Mouse (Mus musculus): ENCODE data around the gene Hpn. TPM values are rescaled to one million over a fixed set of nuclear protein-coding genes. Genes with fewer than 3 reads are reported as not detected.

Hpn gene
- 10 to 100 TPM; 14.0 to 15.9 TPM for total RNA-seq (2021)
- long read RNA-seq, experiment 1, transcript Hpn-202 (14 exons, 1,830 nt) = major isoform, 7 of 28 reads
- long read RNA-seq, experiment 1, partial matches to known transcripts = 9 of 28 reads
- long read RNA-seq, experiment 1, other reads (novel, unspliced or antisense) = 10 of 28 reads
- long read RNA-seq, experiment 2, partial matches to known transcripts = 12 of 24 reads
- long read RNA-seq, experiment 2, other reads (novel, unspliced or antisense) = 8 of 24 reads

DNA sequence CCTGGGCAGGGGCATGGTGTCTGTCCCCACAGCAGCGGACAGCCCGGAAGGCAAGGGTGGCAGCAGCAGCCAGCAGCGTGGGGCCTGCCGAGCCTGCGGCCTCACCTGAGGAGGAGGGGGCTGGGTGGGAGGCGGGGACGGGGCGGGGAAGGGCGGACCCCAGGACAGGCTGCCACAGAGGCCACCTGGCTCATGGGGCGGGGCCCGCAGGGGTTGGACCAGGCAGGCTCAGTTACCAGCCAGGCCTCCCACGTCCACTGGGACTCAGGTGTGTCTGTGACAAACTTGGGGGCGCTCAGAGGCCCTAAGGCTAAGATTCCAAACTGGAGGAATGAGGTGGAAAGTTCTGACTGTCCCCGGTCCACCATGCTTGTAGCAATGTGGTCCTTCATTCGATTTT lies at the start of gene Hpn:
TSS of gene Hpn (minus strand) at position 109 of the 400 bp plus-strand sequence.
- H3K27ac ChIP-seq = peak within 1 kb of the TSS; percentile 93
- peak; percentile 61 for DNase-seq

DNA sequence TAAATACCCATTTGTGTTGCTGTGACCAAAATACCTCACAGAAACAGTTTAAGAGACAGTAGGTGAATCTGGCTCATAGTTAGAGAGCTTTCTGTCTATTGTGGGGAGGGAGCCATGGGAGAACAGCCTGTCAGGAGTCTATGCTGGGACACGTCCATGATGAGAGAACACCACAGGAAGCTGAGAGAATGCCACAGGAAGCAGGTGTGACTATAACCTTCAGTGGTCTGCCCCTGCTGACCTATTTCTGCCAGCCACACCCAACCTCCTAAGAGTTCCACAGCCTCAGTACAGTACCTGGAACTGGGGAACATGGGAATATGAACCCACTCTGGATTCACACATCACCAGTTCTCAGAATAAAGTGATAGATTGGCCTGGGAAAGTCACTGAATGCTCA lies 49.7 kb upstream of the Hpn start:
- DNase-seq = no peak
- Histone ChIP-seq H3K4me3 (no peak overlapping the region), H3K27ac (no peak overlapping the region)
- TF ChIP-seq CTCF (IDR thresholded peaks at IDR 0.05) = no peak
- intact Hi-C loops (cut with DNase I) = no loop called here

More for the DNA sequence above, at the start of gene Hpn:
- TF ChIP-seq CTCF (IDR thresholded peaks at IDR 0.05) = no peak
- intact Hi-C loops (cut with DNase I) = no loop called here
- peak within 1 kb of the TSS; percentile 46 for H3K4me3 ChIP-seq

DNA sequence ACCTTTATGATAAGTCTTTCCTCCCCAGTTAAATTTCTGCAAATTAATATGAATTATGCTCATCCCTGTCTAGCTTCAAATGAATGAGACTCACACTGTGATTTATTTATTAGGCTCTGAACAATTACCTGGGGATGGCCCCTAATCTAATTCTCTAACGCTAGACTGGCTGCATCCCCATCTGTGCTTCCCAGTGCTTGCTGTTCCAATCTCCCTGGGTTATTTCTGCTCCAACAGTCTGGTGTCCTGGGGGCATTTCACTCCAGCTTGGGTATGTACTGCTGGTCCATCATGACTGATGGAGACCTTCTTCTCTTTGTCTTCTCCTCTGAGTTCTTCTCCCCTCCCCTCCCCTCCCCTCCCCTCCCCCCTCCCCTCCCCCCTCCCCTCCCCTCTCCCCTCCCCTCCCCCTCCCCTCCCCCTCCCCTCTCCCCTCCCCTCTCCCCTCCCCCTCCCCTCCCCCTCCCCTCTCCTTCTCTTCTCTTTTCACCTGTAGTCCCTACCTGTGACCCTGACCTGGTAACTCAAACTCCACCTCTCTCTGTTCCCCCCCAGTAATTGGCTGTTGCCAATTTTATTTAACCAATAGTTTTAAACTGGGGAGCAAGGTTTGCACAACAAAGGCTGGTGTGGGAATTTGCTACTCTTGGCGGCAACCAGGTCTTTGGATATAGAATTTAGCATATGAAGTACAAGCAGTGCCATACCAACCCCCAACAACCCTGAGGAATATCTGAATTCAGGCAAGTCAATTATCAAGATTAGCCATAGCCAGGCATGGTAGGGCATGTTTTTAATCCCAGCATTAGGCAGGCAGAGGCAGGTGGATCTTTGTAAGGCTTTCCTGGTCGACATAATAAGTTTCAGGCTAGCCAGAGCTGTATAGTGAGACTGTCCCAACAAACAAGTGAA lies 48.8 kb upstream of the Hpn start:
- intact Hi-C loops (cut with DNase I) = no loop called here
- DNase-seq = no peak
- Histone ChIP-seq H3K27ac (no peak overlapping the region), H3K4me3 (no peak overlapping the region)
- no peak for TF ChIP-seq CTCF (IDR thresholded peaks at IDR 0.05)

DNA sequence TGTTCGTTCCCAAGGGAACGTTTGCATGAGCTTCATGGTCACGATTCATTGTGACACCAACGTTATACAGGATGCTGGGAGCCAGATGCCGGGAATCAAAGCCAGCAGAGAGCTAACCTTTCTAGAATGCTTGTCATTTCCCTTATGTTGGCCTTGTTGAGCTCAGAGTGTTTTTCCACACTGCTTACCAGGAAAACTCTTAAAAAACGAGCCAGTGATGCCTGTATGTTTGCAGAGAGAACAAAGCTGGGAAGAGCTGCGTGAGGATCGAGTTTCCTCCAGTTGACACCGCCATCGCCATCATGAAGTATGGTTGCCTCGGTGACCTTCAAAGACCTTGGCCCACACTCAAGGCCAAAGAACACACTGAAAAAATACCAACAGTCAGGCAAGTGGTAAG lies 47.2 kb upstream of the Hpn start:
- TF ChIP-seq CTCF (IDR thresholded peaks at IDR 0.05) = no peak
- DNase-seq = no peak
- intact Hi-C loops (cut with DNase I) = no loop called here
- H3K4me3 ChIP-seq = no peak overlapping the region
- 0 out of 2 replicates have a peak overlapping the region, but pooled peaks have one; percentile 17 for H3K27ac ChIP-seq

DNA sequence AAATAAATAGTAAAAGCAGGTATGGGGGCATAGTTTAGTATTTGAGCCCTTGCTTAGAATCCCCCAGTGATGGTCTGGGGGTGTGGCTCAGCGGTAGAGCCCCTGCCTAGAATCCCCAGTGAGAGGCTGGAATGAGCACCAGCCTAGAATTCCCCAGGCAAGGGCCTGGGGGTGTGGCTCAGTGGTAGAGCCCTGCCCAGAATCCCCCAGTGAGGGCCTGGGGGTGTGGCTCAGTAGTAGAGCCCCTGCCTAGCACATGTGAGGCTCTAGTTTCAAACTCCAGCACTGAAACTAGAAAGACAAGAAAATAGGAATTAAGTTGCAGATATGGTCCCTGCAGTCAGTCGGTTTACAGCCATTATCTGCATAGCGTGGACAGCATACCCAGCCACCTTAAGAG lies 46.7 kb upstream of the Hpn start:
- TF ChIP-seq CTCF (IDR thresholded peaks at IDR 0.05) = no peak
- intact Hi-C loops (cut with DNase I) = no loop called here
- Histone ChIP-seq H3K4me3 (no peak overlapping the region), H3K27ac (peak overlapping the region; percentile 17; the same call in 1 of the 2 replicates)
- DNase-seq = no peak

DNA sequence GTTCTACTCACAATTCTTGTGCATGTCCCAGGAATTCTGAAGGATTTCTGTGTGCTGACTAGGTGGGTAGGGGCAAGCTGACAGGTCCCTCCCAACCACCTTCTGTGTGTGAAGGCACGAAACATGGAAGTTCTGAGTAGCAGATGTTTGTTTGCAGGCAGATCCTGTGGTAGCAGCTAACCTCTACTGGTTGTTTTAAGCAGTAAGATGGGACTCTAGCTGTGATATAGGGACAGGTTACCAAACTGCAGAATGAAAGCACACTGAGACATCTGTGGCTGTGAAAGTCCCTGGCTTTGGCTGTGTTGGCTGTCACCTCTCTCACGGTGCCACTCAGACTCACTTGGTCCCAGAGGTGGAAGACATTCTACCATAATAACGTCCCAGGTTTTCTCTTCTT lies 46.2 kb upstream of the Hpn start:
- intact Hi-C loops (cut with DNase I) = no loop called here
- Histone ChIP-seq H3K27ac (no peak overlapping the region), H3K4me3 (no peak overlapping the region)
- TF ChIP-seq CTCF (IDR thresholded peaks at IDR 0.05) = no peak
- no peak for DNase-seq

DNA sequence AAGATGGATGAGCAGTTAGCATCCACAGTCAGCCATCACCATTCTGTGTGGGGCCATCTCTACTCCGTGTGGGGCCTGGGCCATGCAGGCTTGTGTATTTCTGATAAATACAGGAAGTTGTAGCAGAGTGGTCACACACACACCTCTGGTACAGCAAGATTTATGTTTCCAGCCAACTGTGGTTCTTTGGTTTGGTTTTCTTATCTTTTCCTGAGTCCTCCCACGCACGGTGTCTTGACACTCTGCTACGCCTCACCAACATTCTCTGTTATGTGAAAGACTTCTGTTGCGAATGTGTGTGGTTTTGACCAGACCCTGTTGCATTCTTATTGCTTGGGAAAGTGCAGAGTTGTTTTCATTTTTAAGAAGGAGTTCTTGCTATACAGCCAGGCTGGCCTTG lies 45.7 kb upstream of the Hpn start:
- intact Hi-C loops (cut with DNase I) = no loop called here
- H3K4me3 ChIP-seq = no peak overlapping the region
- DNase-seq = no peak
- no peak overlapping the region for H3K27ac ChIP-seq
- TF ChIP-seq CTCF (IDR thresholded peaks at IDR 0.05) = no peak

DNA sequence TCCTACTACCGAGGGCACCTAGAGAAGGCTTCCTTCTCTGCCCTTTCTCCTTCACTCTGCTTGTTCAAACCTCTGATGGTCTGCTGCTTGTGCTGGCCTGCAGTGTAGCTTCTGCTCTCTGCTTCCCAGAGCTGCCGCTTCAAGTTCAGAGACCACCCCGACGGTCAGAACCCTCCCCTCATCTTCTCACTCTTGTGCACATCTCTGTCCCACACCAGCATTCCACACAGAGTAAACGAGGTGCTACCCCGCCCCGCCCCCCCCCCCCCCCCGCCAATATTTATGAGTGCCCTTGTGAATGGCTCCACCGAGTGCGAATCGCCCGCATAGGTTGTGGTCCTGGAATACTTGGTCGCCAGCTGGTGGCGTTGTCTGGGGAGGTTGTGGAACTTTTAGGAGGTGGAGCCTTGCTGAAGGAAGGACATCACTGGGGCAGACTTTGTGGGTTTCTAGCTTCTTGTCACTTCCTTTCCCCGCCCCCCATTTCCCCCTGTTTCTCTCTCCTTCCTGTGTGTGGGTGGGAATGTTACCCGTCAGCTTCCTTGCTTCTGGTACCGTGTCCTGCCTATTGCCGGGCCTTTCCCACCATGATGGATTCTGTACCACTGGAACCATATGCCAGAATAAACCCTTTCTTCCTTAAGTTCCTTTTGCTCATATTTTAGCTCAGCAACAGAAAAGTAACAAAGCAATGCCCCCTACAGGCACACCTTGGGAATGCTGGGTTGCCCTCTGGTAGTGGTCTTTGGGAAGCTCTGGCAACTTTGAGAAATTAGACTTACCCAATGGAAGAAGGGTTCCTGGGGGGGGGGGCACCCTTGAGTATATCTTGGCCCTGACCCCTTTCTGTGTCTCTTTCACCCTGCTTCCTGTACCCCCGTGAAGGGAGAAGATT lies 41.2 kb upstream of the Hpn start:
- Histone ChIP-seq H3K4me3 (peak overlapping the region; percentile 69), H3K27ac (peak overlapping the region; percentile 95)
- DNase-seq = peak; percentile 55
- intact Hi-C loops (cut with DNase I) = loop anchor here (5.0 to 10.0 kb wide), 2 partner anchors 54 to 101 kb away; partner anchors contain the start of genes Fxyd1, Fxyd7 and Lgi4
- peak; percentile 61 for TF ChIP-seq CTCF (IDR thresholded peaks at IDR 0.05)

DNA sequence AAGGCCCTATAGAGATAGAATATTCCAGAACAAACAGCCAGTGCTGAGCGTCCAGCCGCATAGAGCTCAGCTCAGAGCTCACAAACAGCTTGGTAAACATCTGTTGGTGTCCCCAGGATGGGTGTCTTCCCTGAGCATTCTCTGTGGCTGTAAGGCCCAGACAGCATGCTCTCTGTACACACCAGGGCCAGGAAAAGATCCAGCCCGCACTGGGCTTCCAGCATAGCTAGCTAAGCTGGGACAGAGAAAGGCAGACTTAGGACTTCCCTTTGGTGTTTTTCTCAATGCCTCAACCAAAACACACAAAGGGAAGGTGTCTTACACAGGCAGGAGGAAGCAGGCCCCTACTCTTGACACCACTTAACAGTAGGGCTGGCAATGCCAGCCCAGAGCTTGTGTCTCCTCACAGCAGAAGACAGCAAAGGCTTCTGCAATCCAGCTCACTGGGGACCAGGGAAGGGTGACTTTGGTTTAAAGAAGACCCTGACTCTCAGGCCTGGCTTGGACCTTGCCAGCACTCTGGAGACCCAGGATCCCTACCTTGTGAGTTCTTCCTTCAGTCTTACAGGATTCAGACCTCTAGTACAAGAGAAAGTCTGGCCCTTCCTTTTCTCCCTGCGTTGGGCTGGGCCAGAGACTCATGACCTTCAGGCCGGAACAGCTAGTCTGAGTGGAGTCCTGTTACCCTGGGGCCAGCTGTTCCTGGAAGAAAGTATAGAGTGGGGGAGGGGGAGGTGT lies 40.4 kb upstream of the Hpn start, which contains the start of gene Gramd1a:
TSS of gene Gramd1a (minus strand) at position 601 of the 738 bp plus-strand sequence.
- Histone ChIP-seq H3K4me3 (peak within 1 kb of the TSS; percentile 69), H3K27ac (peak within 1 kb of the TSS; percentile 95)
- DNase-seq = peak; percentile 78
- TF ChIP-seq CTCF (IDR thresholded peaks at IDR 0.05) = no peak
- intact Hi-C loops (cut with DNase I) = loop anchor here (2.0 to 10.0 kb wide), 3 partner anchors 25 to 101 kb away; partner anchors contain the start of genes Fxyd1, Fxyd7 and Lgi4

DNA sequence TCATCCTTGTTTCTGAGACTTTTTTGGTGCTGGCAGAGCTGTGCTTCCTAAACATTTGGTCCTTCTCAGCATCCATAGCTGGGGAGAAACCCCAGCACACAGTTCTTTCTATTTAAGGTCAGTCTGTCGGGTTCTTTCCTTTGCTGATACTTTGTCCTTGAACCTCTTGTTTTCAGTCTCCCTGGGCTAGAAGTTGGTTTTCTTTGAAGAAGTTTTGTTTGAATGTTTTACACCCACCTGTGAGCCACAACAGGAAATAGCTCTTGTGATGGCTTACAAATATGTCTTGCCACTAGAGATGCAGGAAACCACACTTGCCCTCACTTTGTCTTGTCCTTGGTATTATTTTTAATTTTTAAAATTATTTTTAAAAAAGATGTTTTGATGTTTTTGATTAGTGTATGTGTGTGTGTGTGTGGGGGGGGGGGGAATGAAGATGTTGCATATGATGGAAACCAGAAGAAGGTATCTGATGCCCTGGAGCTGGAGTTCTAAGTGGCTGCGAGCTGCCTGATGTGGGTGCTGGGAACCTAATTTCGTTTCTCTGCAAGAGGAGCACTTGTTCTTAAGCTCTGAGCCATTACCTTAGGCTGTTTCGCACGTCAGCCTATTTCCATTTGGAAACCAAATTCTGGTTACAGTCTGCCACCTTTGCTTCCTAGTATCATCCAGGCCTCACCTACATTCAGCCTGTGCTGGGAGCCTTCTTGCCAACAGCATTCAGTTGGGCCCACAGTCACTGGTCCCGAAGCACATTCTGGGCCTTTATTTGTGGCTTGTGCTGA lies 38.6 kb upstream of the Hpn start:
- TF ChIP-seq CTCF (IDR thresholded peaks at IDR 0.05) = no peak

More for the DNA sequence above, 38.6 kb upstream of the Hpn start:
- peak overlapping the region; percentile 69 for H3K4me3 ChIP-seq
- H3K27ac ChIP-seq = peak overlapping the region; percentile 95
- intact Hi-C loops (cut with DNase I) = loop anchor here (2.0 to 10.0 kb wide), 2 partner anchors 23 to 99 kb away; partner anchors contain the start of genes Fxyd1, Fxyd7 and Lgi4
- no peak for DNase-seq
